Mouse (Mus musculus) thymus, adult 2 months (tissue): ENCODE data around the gene Procr.

Experiments used
- CTCF ChIP-seq: fragments of 200-500 bp; IDR thresholded peaks from 2 replicates; pipeline ENCODE4 v1.5.1; 2012; ENCODE audit warnings: mild to moderate bottlenecking, control low read depth, low read length, moderate library complexity, borderline replicate concordance; ENCODE audit not compliant: control insufficient read depth, poor library complexity, insufficient read depth; ENCODE audit errors: extremely low read depth
- POLR2A ChIP-seq: fragments of 200-500 bp; IDR thresholded peaks from 2 replicates; pipeline ENCODE4 v1.6.1; 2012; ENCODE audit warnings: mild to moderate bottlenecking, low read length, control low read depth, moderate library complexity; ENCODE audit not compliant: control insufficient read depth, poor library complexity, insufficient read depth; ENCODE audit errors: extremely low read depth

GRCm38 (mm10) chr2:155743351-155743750, 7.6 kb upstream of the Procr start:
- no peak for TF ChIP-seq CTCF
- no peak for TF ChIP-seq POLR2A
